Mouse (Mus musculus) lung, embryonic 15.5 days (tissue): ENCODE results near the gene Wnt7b. TPM values are rescaled to one million over a fixed set of nuclear protein-coding genes. Genes with fewer than 3 reads are reported as not detected.

Source experiments
- ATAC-seq: fragments of 200-750 bp; cut with Nextera tagmentation; 2 replicates; pipeline ENCODE4 v1.8.0; 2017; ENCODE audit warnings: moderate number of reproducible peaks, borderline replicate concordance; ENCODE audit not compliant: low FRiP score, low TSS enrichment; ENCODE audit errors: extremely low read depth
- H3K27ac ChIP-seq: fragments of 300-500 bp; sonication (generic); 2 replicates; pipeline ENCODE4 v1.5.1; 2015; ENCODE audit warnings: moderate library complexity, mild to moderate bottlenecking, inconsistent platforms
- H3K27me3 ChIP-seq: fragments of 300-500 bp; sonication (generic); 2 replicates; pipeline ENCODE4 v1.6.1; 2015; ENCODE audit warnings: inconsistent platforms
- H3K36me3 ChIP-seq: fragments of 300-500 bp; sonication (generic); 2 replicates; pipeline ENCODE4 v1.6.1; 2015; ENCODE audit warnings: inconsistent platforms
- H3K4me1 ChIP-seq: fragments of 300-500 bp; sonication (generic); 2 replicates; pipeline ENCODE4 v1.6.1; 2015; ENCODE audit warnings: inconsistent platforms
- H3K4me2 ChIP-seq: fragments of 300-500 bp; sonication (generic); 2 replicates; pipeline ENCODE4 v1.6.1; 2015; ENCODE audit warnings: inconsistent platforms, mild to moderate bottlenecking, moderate library complexity
- H3K4me3 ChIP-seq: fragments of 300-500 bp; sonication (generic); 2 replicates; pipeline ENCODE4 v1.5.1; 2015; ENCODE audit warnings: mild to moderate bottlenecking, inconsistent platforms
- H3K9ac ChIP-seq: fragments of 300-500 bp; sonication (generic); 2 replicates; pipeline ENCODE4 v1.6.1; 2015; ENCODE audit warnings: inconsistent platforms
- H3K9me3 ChIP-seq: fragments of 300-500 bp; sonication (generic); 2 replicates; pipeline ENCODE4 v1.6.1; 2016; ENCODE audit warnings: inconsistent platforms
- WGBS: fragments of 180-500 bp; shearing (Covaris S2); methylation state at CpG from one replicate; pipeline ENCODE4 v1.1.7; 2015; 5-methylcytosine and 5-hydroxymethylcytosine counted together
- polyA plus RNA-seq: library from polyadenylated mRNA; unstranded; fragments of >200 nt; fragmentation: Nextera tagmentation; extraction: Ambion mirVana; gene quantifications from 2 replicates; pipeline ENCODE4 v1.2.1, GENCODE M21; 2015

Gene Wnt7b
- polyA plus RNA-seq, 1 experiment from 2014 or later = 56.5 TPM

- no peak overlapping the region for H3K27ac ChIP-seq
- no peaks in the 10 kb centered on the region for H3K4me1 ChIP-seq
- no peaks in the 10 kb centered on the region for H3K36me3 ChIP-seq
- ATAC-seq = no peak
- no peak overlapping the region for H3K9ac ChIP-seq
- no peak overlapping the region for H3K4me3 ChIP-seq
- no peaks in the 10 kb centered on the region for H3K9me3 ChIP-seq
- H3K4me2 ChIP-seq = no peak overlapping the region
- 0 out of 2 replicates have a peak, but pooled peaks cover 5% of the 10 kb centered on the region for H3K27me3 ChIP-seq
- WGBS = 81% methylated on average over 4 of the region's 4 CpGs
Observed at GRCm38 (mm10) chr15:85497548-85497947, 84.7 kb downstream of the Wnt7b start.

DNA sequence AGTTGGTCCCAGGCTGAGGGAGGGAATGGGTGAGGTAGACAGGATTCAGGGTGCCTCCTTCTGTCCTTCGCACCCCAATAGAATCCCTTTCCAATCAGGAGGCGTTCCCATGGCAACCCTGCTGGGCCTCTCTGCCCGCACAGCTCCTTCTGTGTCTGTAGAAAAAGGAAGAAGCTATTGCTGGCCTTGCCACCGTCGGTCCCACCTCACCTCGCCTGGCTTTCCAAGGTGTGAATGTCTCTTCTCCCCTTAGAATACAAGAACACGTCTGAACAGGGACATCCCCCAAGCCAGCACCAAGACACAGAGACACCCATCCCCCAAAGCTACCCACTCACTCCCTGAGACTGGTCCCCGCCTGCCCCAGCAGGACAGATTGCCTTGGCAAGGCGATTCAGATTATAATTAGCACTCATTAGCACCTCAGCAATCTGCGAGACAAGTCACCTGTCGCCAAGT lies 88.1 kb downstream of the Wnt7b start:
- WGBS = 15% methylated on average over 11 of the region's 11 CpGs
- Histone ChIP-seq H3K9me3 (no peaks in the 10 kb centered on the region), H3K27me3 (peaks cover 6% of the 10 kb centered on the region; the same call in 1 of the 2 replicates)

GRCm38 (mm10) chr15:85489751-85490150 lies 92.5 kb downstream of the Wnt7b start:
- no peaks in the 10 kb centered on the region for H3K9me3 ChIP-seq
- no peaks in the 10 kb centered on the region for H3K4me1 ChIP-seq
- H3K4me3 ChIP-seq = no peak overlapping the region
- 74% methylated on average over 7 of the region's 7 CpGs for WGBS
- no peak for ATAC-seq
- no peak overlapping the region for H3K4me2 ChIP-seq
- no peak overlapping the region for H3K27ac ChIP-seq
- no peak overlapping the region for H3K9ac ChIP-seq
- no peaks in the 10 kb centered on the region for H3K36me3 ChIP-seq
- peaks cover 6% of the 10 kb centered on the region; the same call in 1 of the 2 replicates for H3K27me3 ChIP-seq

More for the DNA sequence above, 88.1 kb downstream of the Wnt7b start:
- H3K36me3 ChIP-seq = no peaks in the 10 kb centered on the region
- no peak overlapping the region for H3K4me3 ChIP-seq
- ATAC-seq = no peak
- H3K4me2 ChIP-seq = no peak overlapping the region
- H3K27ac ChIP-seq = no peak overlapping the region
- no peaks in the 10 kb centered on the region for H3K4me1 ChIP-seq
- H3K9ac ChIP-seq = no peak overlapping the region

- H3K27ac ChIP-seq = no peak overlapping the region
- H3K4me3 ChIP-seq = no peak overlapping the region
- no peak overlapping the region for H3K9ac ChIP-seq
- H3K36me3 ChIP-seq = no peaks in the 10 kb centered on the region
- no peak for ATAC-seq
- H3K4me2 ChIP-seq = no peak overlapping the region
- H3K9me3 ChIP-seq = no peaks in the 10 kb centered on the region
- peaks cover 6% of the 10 kb centered on the region; the same call in 1 of the 2 replicates for H3K27me3 ChIP-seq
- WGBS = 77% methylated on average over 10 of the region's 10 CpGs
- H3K4me1 ChIP-seq = no peaks in the 10 kb centered on the region
Observed at GRCm38 (mm10) chr15:85488900-85489299, 93.4 kb downstream of the Wnt7b start.

Other genes with a start within 250 kb of the Wnt7b start
- gene Atxn10, start 246.2 kb downstream of the Wnt7b start, polyA plus RNA-seq = 344 and 350 TPM in 2 replicates
- gene 7530416G11Rik, start 79.2 kb downstream of the Wnt7b start, polyA plus RNA-seq = not detected in 2 replicates
- 4.3 and 4.9 TPM in 2 replicates for gene Ppara, start 152.5 kb upstream of the Wnt7b start, polyA plus RNA-seq
- 35.7 and 36.3 TPM in 2 replicates for gene Cdpf1, start 229.2 kb upstream of the Wnt7b start, polyA plus RNA-seq
- gene Pkdrej, start 239.3 kb upstream of the Wnt7b start, polyA plus RNA-seq = 0.11 and 0.15 TPM in 2 replicates
- 4.8 and 6.0 TPM in 2 replicates for gene Ttc38, start 249.8 kb upstream of the Wnt7b start, polyA plus RNA-seq